Mouse (Mus musculus) myocyte (in vitro differentiated cells): ENCODE measurements around the gene Rnf222. TPM values are rescaled to one million over a fixed set of nuclear protein-coding genes. Genes with fewer than 3 reads are reported as not detected.

ENCODE experiments used
- H3K27me3 ChIP-seq: one replicate; pipeline ENCODE4 v1.6.1; 2011; ENCODE audit not compliant: control insufficient read depth, insufficient read depth, insufficient read length
- H3K36me3 ChIP-seq: one replicate; pipeline ENCODE4 v1.6.1; 2011; ENCODE audit not compliant: control insufficient read depth, insufficient read depth
- H3K4me2 ChIP-seq: one replicate; pipeline ENCODE4 v1.6.1; 2011; ENCODE audit warnings: low read depth, control low read depth
- H3K4me3 ChIP-seq: one replicate; pipeline ENCODE4 v1.5.1; 2011; ENCODE audit warnings: mild to moderate bottlenecking, control low read depth, moderate library complexity
- H3K79me2 ChIP-seq: one replicate; pipeline ENCODE4 v1.6.1; 2011; ENCODE audit not compliant: control insufficient read depth, insufficient read depth
- H3ac ChIP-seq: one replicate; pipeline ENCODE4 v1.6.1; 2011; ENCODE audit not compliant: control insufficient read depth, insufficient read length
- CEBPB ChIP-seq: IDR thresholded peaks from 2 replicates; pipeline ENCODE4 v1.6.1; 2011; ENCODE audit warnings: mild to moderate bottlenecking, moderate library complexity; ENCODE audit not compliant: poor library complexity, insufficient read depth, severe bottlenecking
- E2F4 ChIP-seq: IDR thresholded peaks from one replicate; pipeline ENCODE4 v1.6.1; 2011; ENCODE audit warnings: mild to moderate bottlenecking, control low read depth, moderate library complexity; ENCODE audit not compliant: insufficient read depth
- MAX ChIP-seq: IDR thresholded peaks from one replicate; pipeline ENCODE4 v1.6.1; 2011; ENCODE audit warnings: low read depth, mild to moderate bottlenecking, control low read depth
- MYOD1 ChIP-seq, 3 experiments: IDR thresholded peaks; one replicate each; pipeline ENCODE4 v1.6.1; 2011; ENCODE audit warnings: control low read depth in 2 of 3, low read depth in 2 of 3, mild to moderate bottlenecking in 2 of 3, moderate library complexity in 1 of 3; ENCODE audit not compliant: insufficient read length in 2 of 3, control insufficient read depth in 1 of 3
- MYOG ChIP-seq, 3 experiments: IDR thresholded peaks; one replicate each; pipeline ENCODE4 v1.6.1; 2011; ENCODE audit warnings: control low read depth in 2 of 3, low read depth in 2 of 3, mild to moderate bottlenecking in 2 of 3; ENCODE audit not compliant: insufficient read length in 2 of 3, control insufficient read depth in 1 of 3, insufficient read depth in 1 of 3
- POLR2A ChIP-seq: IDR thresholded peaks from one replicate; pipeline ENCODE4 v1.6.1; 2011; ENCODE audit warnings: low read depth, mild to moderate bottlenecking, control low read depth, moderate library complexity; ENCODE audit not compliant: insufficient read length
- POLR2AphosphoS2 ChIP-seq: IDR thresholded peaks from one replicate; pipeline ENCODE4 v1.6.1; 2011; ENCODE audit warnings: low read depth, control low read depth; ENCODE audit not compliant: insufficient read length
- REST ChIP-seq: IDR thresholded peaks from one replicate; pipeline ENCODE4 v1.6.1; 2011; ENCODE audit warnings: mild to moderate bottlenecking, control low read depth, moderate library complexity; ENCODE audit not compliant: insufficient read depth, insufficient read length
- SRF ChIP-seq: IDR thresholded peaks from one replicate; pipeline ENCODE4 v1.6.1; 2011; ENCODE audit warnings: low read depth; ENCODE audit not compliant: control insufficient read depth, insufficient read length
- TCF12 ChIP-seq: IDR thresholded peaks from one replicate; pipeline ENCODE4 v1.6.1; 2011; ENCODE audit warnings: mild to moderate bottlenecking, control low read depth; ENCODE audit not compliant: poor library complexity, insufficient read depth, severe bottlenecking
- TCF3 ChIP-seq: IDR thresholded peaks from one replicate; pipeline ENCODE4 v1.6.1; 2011; ENCODE audit warnings: low read depth, control low read depth; ENCODE audit not compliant: insufficient read length
- USF1 ChIP-seq: IDR thresholded peaks from one replicate; pipeline ENCODE4 v1.6.1; 2011; ENCODE audit warnings: low read depth, mild to moderate bottlenecking, control low read depth, moderate library complexity
- polyA plus RNA-seq: library from polyadenylated mRNA; unstranded; fragments of >200 nt; fragmentation: generic; extraction: Trizol; gene quantifications from one replicate; pipeline ENCODE4 v1.2.1, GENCODE M21; 2012; ENCODE audit warnings: missing spikeins

The Rnf222 gene
- polyA plus RNA-seq, 1 experiment: not detected

DNA sequence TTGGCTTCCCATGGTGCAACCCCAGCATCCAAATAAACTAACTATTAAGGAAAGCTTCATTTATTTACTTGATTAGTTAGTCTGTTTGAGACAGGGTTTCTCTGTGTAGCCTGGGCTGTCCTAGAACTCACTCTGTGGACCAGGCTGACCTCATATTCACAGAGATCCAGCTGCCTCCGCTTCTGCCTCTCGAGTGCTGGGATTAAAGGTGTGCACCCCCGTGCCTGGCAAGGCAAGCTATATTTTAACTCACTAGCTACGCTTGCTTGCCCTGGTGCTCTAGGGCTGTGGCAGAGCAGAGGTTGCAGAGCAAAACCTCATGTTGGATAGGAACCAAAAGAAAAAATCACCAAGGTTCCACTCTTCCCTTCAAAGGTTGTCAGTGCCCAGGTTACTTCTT, 52.2 kb downstream of the Rnf222 start:
- Histone ChIP-seq H3K4me3 (peak overlapping the region; percentile 21), H3K79me2 (no peaks in the 10 kb centered on the region), H3K36me3 (no peaks in the 10 kb centered on the region), H3K4me2 (peak overlapping the region; percentile 91), H3K27me3 (no peaks in the 10 kb centered on the region), H3ac (no peak overlapping the region)
- TF ChIP-seq MYOG (IDR thresholded peaks at IDR 0.05; ENCODE audit: control insufficient read depth in 1 of 3, insufficient read depth in 1 of 3, insufficient read length in 2 of 3, low read depth in 2 of 3) (no peak), TCF12 (no peak), REST (no peak), MAX (no peak), E2F4 (no peak), MYOD1 (IDR thresholded peaks at IDR 0.05; ENCODE audit: control insufficient read depth in 1 of 3, insufficient read length in 2 of 3, low read depth in 2 of 3) (no peak), USF1 (no peak), POLR2AphosphoS2 (no peak), SRF (no peak), POLR2A (no peak), TCF3 (no peak), CEBPB (no peak)

DNA sequence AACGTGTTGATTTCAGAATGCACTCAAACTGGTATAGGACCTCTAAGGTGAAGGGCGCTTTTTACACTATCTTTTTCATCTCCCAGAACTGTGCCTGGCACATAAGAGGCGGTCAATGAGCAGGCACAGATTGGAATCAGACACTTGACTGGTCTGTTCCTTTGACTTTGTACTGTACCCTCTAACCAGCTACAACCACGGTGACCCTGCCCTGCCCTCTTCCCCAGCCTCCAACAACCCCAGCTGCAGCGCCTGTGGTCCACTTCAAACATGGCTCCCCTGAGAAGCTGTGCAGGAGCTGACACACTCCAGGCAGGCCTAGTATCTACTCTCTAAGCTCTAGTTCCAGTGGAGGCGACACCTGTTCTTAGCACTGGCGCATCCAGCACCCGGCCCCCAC, 54.4 kb downstream of the Rnf222 start:
- Histone ChIP-seq H3K79me2 (no peaks in the 10 kb centered on the region), H3ac (no peak overlapping the region)

DNA sequence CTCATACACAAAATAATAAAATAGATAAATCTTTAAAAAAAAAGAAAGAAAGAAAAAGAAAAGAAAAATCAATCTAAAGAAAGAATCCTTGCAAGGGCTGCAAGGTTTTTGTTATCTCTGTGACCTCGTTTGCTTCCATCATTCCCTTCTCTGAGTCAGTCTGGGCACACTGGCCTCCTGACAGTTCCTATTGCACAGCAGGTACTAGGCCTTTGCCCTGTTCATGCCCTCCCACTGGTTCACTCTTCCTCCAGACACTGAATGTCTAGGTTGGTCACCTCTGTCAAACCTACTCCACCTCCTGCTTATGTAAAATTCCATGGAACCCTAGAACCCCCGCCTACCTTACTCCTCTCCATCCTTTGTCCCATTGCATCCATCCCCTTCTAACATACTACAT, 56.9 kb downstream of the Rnf222 start:
- Histone ChIP-seq H3K4me2 (no peak overlapping the region), H3K27me3 (no peaks in the 10 kb centered on the region), H3K4me3 (no peak overlapping the region), H3K79me2 (no peaks in the 10 kb centered on the region), H3ac (no peak overlapping the region), H3K36me3 (no peaks in the 10 kb centered on the region)
- no peak for TF ChIP-seq POLR2AphosphoS2
- TF ChIP-seq TCF12: no peak
- no peak for TF ChIP-seq REST

More for the DNA sequence above, 54.4 kb downstream of the Rnf222 start:
- H3K27me3 ChIP-seq: no peaks in the 10 kb centered on the region
- no peak overlapping the region for H3K4me2 ChIP-seq
- H3K36me3 ChIP-seq: no peaks in the 10 kb centered on the region
- no peak overlapping the region for H3K4me3 ChIP-seq
- no peak for TF ChIP-seq E2F4
- TF ChIP-seq REST: no peak
- no peak for TF ChIP-seq USF1
- no peak for TF ChIP-seq MYOG (IDR thresholded peaks at IDR 0.05; ENCODE audit: control insufficient read depth in 1 of 3, insufficient read depth in 1 of 3, insufficient read length in 2 of 3, low read depth in 2 of 3)

Other genes with a start within 250 kb of the Rnf222 start
- gene Myh10, start 197.0 kb upstream of the Rnf222 start, polyA plus RNA-seq: 20.9 TPM
- gene Ndel1, start 16.7 kb upstream of the Rnf222 start, polyA plus RNA-seq: 36.7 TPM
- 695 TPM for gene Rpl26, start 13.0 kb downstream of the Rnf222 start, polyA plus RNA-seq
- not detected for gene Odf4, start 38.5 kb downstream of the Rnf222 start, polyA plus RNA-seq
- gene Arhgef15, start 68.9 kb downstream of the Rnf222 start, polyA plus RNA-seq: 0.49 TPM
- gene Slc25a35, start 79.6 kb downstream of the Rnf222 start, polyA plus RNA-seq: 2.3 TPM
- 56.4 TPM for gene Rangrf, start 86.6 kb downstream of the Rnf222 start, polyA plus RNA-seq
- gene Pfas, start 119.9 kb downstream of the Rnf222 start, polyA plus RNA-seq: 9.1 TPM
- gene Ctc1, start 127.4 kb downstream of the Rnf222 start, polyA plus RNA-seq: 29.1 TPM
- gene Aurkb, start 157.1 kb downstream of the Rnf222 start, polyA plus RNA-seq: 28.2 TPM
- 27.2 TPM for gene Borcs6, start 171.2 kb downstream of the Rnf222 start, polyA plus RNA-seq
- 29.5 TPM for gene Tmem107, start 182.3 kb downstream of the Rnf222 start, polyA plus RNA-seq
- 51.8 TPM for gene Vamp2, start 199.9 kb downstream of the Rnf222 start, polyA plus RNA-seq
- gene Per1, start 206.7 kb downstream of the Rnf222 start, polyA plus RNA-seq: 8.9 TPM
- 0.28 TPM for gene Hes7, start 231.9 kb downstream of the Rnf222 start, polyA plus RNA-seq
- 0.78 TPM for gene 9130213A22Rik, start 234.0 kb downstream of the Rnf222 start, polyA plus RNA-seq
- gene Aloxe3, start 237.3 kb downstream of the Rnf222 start, polyA plus RNA-seq: 0.01 TPM